Mouse (Mus musculus) cerebellum, postnatal 25 days (tissue): ENCODE data around the gene Wdr45.

Experiments
- DNase-seq, 2 experiments: peaks; one replicate each; pipeline ENCODE4 v3.0.0; 2021; ENCODE audit warnings: mixed read lengths in 2 of 2

Wdr45 gene

DNA sequence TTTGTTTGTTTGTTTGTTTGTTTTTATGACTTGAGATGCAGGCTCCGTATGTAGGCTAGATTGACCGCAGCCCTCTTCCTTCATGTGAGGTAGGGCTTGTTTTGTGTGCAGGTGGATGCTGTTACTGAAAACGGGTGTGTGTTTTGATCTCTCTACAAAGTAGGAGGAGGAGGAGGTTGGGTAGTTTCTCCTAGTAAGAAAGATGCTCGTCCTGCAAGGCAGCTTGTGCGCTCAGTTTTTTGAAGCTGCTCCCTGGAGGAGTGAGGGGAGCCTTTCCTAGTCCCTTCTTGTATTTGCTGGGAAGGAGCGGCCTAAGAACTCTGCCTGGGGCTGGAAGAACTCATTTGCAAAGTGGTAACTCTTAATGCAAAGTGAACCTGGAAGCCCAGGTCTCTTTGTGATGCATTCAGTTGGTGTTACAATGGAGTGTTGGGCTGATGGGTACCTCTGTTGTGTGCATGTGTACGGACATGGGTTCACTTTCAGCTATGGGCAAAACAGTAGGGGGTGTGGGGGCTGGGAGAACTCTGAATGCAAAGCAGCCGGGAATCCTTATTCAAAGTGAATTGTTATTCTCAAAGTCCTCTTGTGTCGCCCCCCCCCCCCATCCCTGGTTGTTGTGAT lies 50.6 kb downstream of the Wdr45 start:
- no peak for DNase-seq

DNA sequence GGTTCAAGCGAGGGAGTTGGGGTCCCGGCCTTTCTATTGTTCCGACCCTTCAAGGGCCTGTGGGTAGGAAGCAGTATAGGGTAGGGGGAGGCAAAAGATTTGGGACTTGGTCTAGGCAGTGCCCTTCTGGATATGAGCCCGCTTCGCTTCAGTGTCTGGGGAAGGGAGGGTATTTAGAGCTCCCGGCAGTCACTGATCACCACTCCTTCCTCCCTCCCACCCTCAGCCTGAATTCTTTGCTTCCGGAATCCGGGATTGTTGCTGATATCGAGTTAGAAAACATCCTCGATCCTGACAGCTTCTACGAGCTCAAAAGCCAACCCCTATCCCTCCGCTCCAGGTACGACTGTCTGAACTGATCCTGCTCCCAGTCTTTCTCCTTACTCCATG lies 51.1 kb downstream of the Wdr45 start:
- no peak for DNase-seq

DNA sequence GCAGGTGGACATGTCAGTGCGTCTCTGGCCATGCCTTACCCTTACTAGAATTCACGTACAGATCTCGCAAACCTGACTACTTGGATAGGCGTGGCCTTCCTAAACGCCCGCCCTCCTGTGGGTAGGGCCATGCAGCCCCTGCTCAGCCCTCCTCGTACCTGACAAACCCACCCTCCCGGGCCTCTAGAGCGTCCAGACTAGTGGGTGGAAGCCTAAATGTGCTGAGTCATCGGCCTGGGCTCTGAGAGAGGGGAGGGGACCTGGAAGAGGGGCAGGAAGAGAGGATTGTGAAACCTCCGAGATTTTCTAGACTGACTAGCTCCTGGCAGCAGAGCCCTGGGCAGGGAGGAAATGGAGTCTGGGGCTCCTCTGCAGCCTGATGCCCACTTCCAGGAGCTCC lies 51.6 kb downstream of the Wdr45 start:
- peak in 1 of 2 experiments; percentile 28 for DNase-seq

DNA sequence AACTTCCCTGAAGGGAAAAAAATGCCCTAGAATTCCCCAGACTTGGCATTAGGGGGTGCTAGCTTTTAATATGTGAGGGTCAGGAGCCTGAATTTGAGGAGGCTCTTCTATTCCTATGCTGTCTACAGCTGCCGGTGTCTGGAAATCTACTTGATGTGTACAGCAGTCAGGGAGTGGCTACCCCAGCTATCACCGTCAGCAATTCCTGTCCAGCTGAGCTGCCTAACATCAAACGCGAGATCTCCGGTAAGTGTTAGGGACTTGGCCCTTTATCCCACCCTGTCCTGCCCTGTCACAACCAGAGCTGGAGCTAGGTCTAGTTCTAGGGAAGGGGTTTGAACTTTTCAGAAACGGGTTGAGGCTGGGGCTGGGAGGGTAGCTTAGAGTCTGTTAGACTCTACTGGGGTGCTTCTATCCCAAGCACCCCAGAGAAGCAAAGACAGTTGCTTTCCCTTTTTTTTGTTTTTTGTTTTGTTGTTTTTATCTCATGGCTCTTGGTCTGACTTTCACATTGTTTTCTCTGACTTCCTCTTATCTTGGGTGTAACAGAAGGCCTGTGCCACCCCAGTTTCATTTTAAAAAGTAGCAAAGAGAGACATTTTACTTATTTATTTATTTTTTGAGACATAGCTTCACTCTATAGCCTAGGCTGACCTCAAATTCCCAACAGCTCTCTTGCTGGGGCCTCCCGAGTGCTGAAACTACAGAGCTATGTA lies 55.3 kb downstream of the Wdr45 start:
- no peak for DNase-seq

DNA sequence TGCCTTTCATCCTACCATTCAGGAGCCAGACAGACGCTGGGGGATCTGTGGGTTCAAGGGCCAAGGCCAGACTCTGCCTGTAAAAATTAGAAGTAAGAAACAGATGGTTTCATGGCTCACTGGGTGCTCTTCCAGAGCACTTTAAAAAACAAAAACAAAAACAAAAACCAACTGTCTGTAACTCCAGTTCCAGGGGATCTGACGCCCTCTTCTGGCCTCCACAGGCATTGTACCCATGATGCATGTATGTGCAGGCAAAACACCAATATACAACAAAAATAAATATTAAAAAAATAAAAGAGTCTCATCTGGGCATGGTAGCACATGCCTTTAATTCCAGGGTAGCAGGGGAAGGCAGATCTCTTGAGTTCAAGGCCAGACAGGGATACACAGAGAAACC lies 58.6 kb downstream of the Wdr45 start:
- peak in 1 of 2 experiments; percentile 43 for DNase-seq

DNA sequence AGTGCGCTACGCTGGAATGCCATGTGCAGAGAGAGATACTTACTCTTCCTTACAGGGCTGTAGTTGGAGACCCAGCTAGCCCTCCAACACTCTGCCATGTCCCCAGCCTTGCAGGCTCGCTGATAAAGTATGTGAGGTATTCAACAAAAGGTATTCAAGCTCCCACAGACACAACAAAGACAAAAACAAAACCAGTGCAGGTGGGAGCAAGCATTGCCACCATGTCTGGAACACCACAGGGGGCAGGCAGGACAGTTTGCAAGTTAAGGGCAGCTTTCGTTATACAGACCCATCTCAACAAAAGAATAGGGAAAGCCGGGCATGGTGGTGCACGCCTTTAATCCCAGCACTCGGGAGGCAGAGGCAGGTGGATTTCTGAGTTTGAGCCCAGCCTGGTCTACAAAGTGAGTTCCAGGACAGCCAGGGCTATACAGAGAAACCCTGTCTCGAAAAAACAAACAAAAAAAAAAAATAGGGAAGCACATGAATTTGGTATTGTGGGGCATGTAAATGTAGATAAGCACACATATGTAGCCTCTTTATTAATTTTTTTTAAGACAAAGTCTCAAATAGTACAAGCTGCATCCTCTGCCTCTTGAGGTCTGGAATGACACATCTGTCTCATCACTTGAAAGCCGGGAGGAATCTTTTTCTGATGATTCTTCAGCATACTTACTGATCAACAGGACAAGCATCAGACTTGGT lies 61.5 kb downstream of the Wdr45 start:
- DNase-seq, result no peak

DNA sequence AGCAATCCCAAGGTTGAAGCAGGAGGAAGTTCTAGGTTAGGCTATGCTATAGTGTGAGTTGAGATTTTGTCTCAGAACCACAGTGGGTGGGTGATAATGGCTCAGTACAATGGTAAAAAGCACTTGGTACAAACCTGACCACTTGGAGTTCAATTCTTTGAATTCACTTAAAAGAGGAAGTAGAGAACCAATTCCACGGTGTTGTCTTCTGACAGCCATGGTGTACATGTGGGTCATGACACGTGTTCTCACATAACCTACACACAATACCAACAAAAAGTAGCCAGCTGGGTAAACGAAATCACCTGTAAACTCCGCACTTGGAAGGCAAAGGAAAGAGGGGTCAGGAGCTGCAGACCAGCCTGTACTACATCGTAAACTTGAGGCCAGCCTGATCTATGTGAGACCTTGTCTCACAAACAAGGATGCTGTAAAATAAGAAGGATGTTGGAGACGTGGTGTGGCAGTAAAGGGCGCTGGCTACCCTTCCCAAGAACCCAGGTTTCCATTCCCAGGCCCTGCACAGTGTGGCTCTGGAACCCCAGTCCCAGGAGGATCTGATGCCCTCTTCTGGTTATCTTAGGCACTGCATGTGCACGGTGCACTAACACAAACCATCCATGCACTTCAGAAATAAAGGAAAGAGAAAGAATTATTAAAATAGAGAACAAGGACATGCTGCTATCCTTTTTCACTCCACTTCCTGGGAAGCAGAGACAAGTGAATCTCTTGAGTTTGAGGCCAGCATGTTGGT lies 62.4 kb downstream of the Wdr45 start:
- peak; percentile 65 to 82 for DNase-seq
